Mouse (Mus musculus) liver, embryonic 14.5 days (tissue): ENCODE measurements around the gene Pdzd9. TPM values are rescaled to one million over a fixed set of nuclear protein-coding genes. Genes with fewer than 3 reads are reported as not detected.
"Not testable (repeated sequence)": the region's sequence is repeated elsewhere in the genome, so short reads cannot be mapped to it uniquely, and the experiment has no call there.

Experiments used
- ATAC-seq: fragments of 200-750 bp; cut with Nextera tagmentation; 2 replicates; pipeline ENCODE4 v1.8.0; 2017; ENCODE audit warnings: moderate number of reproducible peaks, mild to moderate bottlenecking, moderate library complexity; ENCODE audit not compliant: insufficient read depth
- DNase-seq, 3 experiments: peaks; one replicate each; pipeline ENCODE4 v3.0.0-alpha.2; 2012 to 2013; ENCODE audit warnings: low read depth in 3 of 3, low spot score in 3 of 3
- H3K27ac ChIP-seq: fragments of 300-500 bp; sonication (generic); 2 replicates; pipeline ENCODE4 v1.5.1; 2014; ENCODE audit warnings: moderate library complexity, mild to moderate bottlenecking, control low read depth, inconsistent platforms
- H3K27me3 ChIP-seq: fragments of 300-500 bp; sonication (generic); 2 replicates; pipeline ENCODE4 v1.6.1; 2014; ENCODE audit warnings: mild to moderate bottlenecking, low read length, moderate library complexity; ENCODE audit not compliant: control insufficient read depth, insufficient read depth
- H3K36me3 ChIP-seq: fragments of 300-500 bp; sonication (generic); replicated peaks from 2 replicates; pipeline ENCODE4 v1.6.1; 2014; ENCODE audit warnings: low read depth; ENCODE audit not compliant: control insufficient read depth, insufficient read depth
- H3K4me1 ChIP-seq, 2 experiments: fragments of 200-500 bp in 1 of 2; fragments of 300-500 bp in 1 of 2; sonication (generic) in 1 of 2; replicated peaks; 2 replicates each; pipeline ENCODE4 v1.6.1; 2012 to 2014; ENCODE audit warnings: antibody characterized with exemption in 1 of 2, inconsistent platforms in 1 of 2, low read length in 1 of 2; ENCODE audit not compliant: control insufficient read depth in 2 of 2, insufficient read depth in 2 of 2
- H3K4me2 ChIP-seq: fragments of 300-500 bp; sonication (generic); 2 replicates; pipeline ENCODE4 v1.6.1; 2014; ENCODE audit warnings: low read depth, mild to moderate bottlenecking, control low read depth, moderate library complexity
- H3K4me3 ChIP-seq, 2 experiments: fragments of 200-500 bp in 1 of 2; fragments of 300-500 bp in 1 of 2; sonication (generic) in 1 of 2; 2 replicates each; pipeline ENCODE4 v1.5.1; 2012 to 2014; ENCODE audit warnings: low read depth in 2 of 2, low read length in 2 of 2, mild to moderate bottlenecking in 2 of 2, control low read depth in 1 of 2, inconsistent platforms in 1 of 2, moderate library complexity in 1 of 2; ENCODE audit not compliant: insufficient read depth in 1 of 2
- H3K9ac ChIP-seq: fragments of 300-500 bp; sonication (generic); replicated peaks from 2 replicates; pipeline ENCODE4 v1.6.1; 2014; ENCODE audit warnings: mild to moderate bottlenecking, control low read depth, moderate library complexity
- H3K9me3 ChIP-seq: fragments of 300-500 bp; sonication (generic); 2 replicates; pipeline ENCODE4 v1.6.1; 2016; ENCODE audit warnings: low read length, mixed read lengths; ENCODE audit not compliant: control insufficient read depth
- CTCF ChIP-seq: IDR thresholded peaks from 2 replicates; pipeline ENCODE4 v1.5.1; 2016; ENCODE audit warnings: antibody characterized with exemption, low read depth, control low read depth
- EP300 ChIP-seq: IDR thresholded peaks from 2 replicates; pipeline ENCODE4 v1.6.1; 2016; ENCODE audit warnings: antibody characterized with exemption, low read depth
- WGBS: fragments of 180-500 bp; shearing (Covaris S2); extraction: QIAGEN DNeasy Blood & Tissue Kit; methylation state at CpG from one replicate; pipeline ENCODE4 v1.1.7; 2014; ENCODE audit not compliant: insufficient replicate concordance; 5-methylcytosine and 5-hydroxymethylcytosine counted together
- polyA plus RNA-seq, 2 experiments: library from polyadenylated mRNA; depleted of rRNA in 1 of 2; stranded (reverse) in 1 of 2; unstranded in 1 of 2; fragments of >200 nt; fragmentation: Nextera tagmentation in 1 of 2; extraction: Ambion mirVana in 1 of 2; gene quantifications; 2 replicates each; pipeline versions ENCODE4 v1.2.1 to v1.2.3; 2012 to 2014

Pdzd9 gene
- polyA plus RNA-seq (2012; rRNA removed) (0.02 and 0.03 TPM in 2 replicates), polyA plus RNA-seq (2014; fragmentation: Nextera tagmentation; extraction: Ambion mirVana) (0.06 and 0.14 TPM in 2 replicates)

GRCm38 (mm10) chr7:120670153-120670875 lies at the start of gene Pdzd9:
Pdzd9 (minus strand) TSS chr7:120670343.
- H3K4me1 ChIP-seq, result no peaks in the 10 kb centered on the region; a peak in 1 of 4 replicates
- H3K36me3 ChIP-seq, result no peaks in the 10 kb centered on the region
- peak within 1 kb of the TSS; percentile 6 for H3K4me2 ChIP-seq
- H3K4me3 ChIP-seq, result no peak within 1 kb of the TSS
- TF ChIP-seq CTCF (peak; percentile 95), EP300 (no peak)
- no peaks in the 10 kb centered on the region for H3K27me3 ChIP-seq
- WGBS, result 16% methylated on average over 14 of the region's 14 CpGs
- ATAC-seq (no peak), DNase-seq (no peak)
- no peak within 1 kb of the TSS for H3K27ac ChIP-seq
- H3K9ac ChIP-seq, result no peak within 1 kb of the TSS
- H3K9me3 ChIP-seq, result no peaks in the 10 kb centered on the region

GRCm38 (mm10) chr7:120717261-120717660 lies 47.1 kb upstream of the Pdzd9 start:
- no peak for TF ChIP-seq CTCF
- TF ChIP-seq EP300, result no peak
- DNase-seq (no peak), ATAC-seq (no peak)
- no peaks in the 10 kb centered on the region for H3K9me3 ChIP-seq
- no peak overlapping the region for H3K4me3 ChIP-seq
- no peak overlapping the region for H3K27ac ChIP-seq
- H3K4me1 ChIP-seq, result no peaks in the 10 kb centered on the region
- no peaks in the 10 kb centered on the region for H3K36me3 ChIP-seq
- H3K9ac ChIP-seq, result no peak overlapping the region
- 67% methylated on average over 2 of the region's 2 CpGs for WGBS
- H3K4me2 ChIP-seq, result no peak overlapping the region
- H3K27me3 ChIP-seq, result no peaks in the 10 kb centered on the region

GRCm38 (mm10) chr7:120713951-120714350 lies 43.8 kb upstream of the Pdzd9 start:
- ATAC-seq, DNase-seq, H3K27ac ChIP-seq, H3K4me1 ChIP-seq, H3K4me3 ChIP-seq, H3K4me2 ChIP-seq, H3K9me3 ChIP-seq, H3K9ac ChIP-seq, H3K27me3 ChIP-seq, H3K36me3 ChIP-seq: not testable (repeated sequence)
- 84% methylated on average over 11 of the region's 11 CpGs for WGBS

- Histone ChIP-seq H3K4me1 (no peaks in the 10 kb centered on the region), H3K9me3 (no peaks in the 10 kb centered on the region), H3K36me3 (no peaks in the 10 kb centered on the region), H3K4me2 (no peak overlapping the region), H3K27ac (no peak overlapping the region), H3K9ac (no peak overlapping the region), H3K27me3 (no peaks in the 10 kb centered on the region), H3K4me3 (no peak overlapping the region)
- TF ChIP-seq EP300 (no peak), CTCF (no peak)
- 53% methylated on average over 2 of the region's 2 CpGs for WGBS
- DNase-seq (no peak), ATAC-seq (no peak)
Observed at GRCm38 (mm10) chr7:120713225-120713624, 43.1 kb upstream of the Pdzd9 start.

GRCm38 (mm10) chr7:120712071-120712470 lies 41.9 kb upstream of the Pdzd9 start:
- Histone ChIP-seq H3K27ac (no peak overlapping the region), H3K36me3 (no peaks in the 10 kb centered on the region), H3K4me3 (no peak overlapping the region), H3K4me2 (no peak overlapping the region), H3K9ac (no peak overlapping the region), H3K9me3 (no peaks in the 10 kb centered on the region), H3K4me1 (no peaks in the 10 kb centered on the region), H3K27me3 (no peaks in the 10 kb centered on the region)
- DNase-seq, result no peak
- WGBS, result 69% methylated on average over 2 of the region's 2 CpGs
- ATAC-seq, result no peak
- TF ChIP-seq CTCF (no peak), EP300 (no peak)
